Mouse (Mus musculus) MEL (cell line): ENCODE results near the gene Ms4a2. TPM values are rescaled to one million over a fixed set of nuclear protein-coding genes. Genes with fewer than 3 reads are reported as not detected.

ENCODE experiments used
- DNase-seq: peaks from one replicate; pipeline ENCODE4 v3.0.0; 2011; ENCODE audit warnings: low read depth, low spot score
- H3K27ac ChIP-seq: 2 replicates; pipeline ENCODE4 v1.5.1; 2012; ENCODE audit warnings: low read depth, mild to moderate bottlenecking, control low read depth, low read length, moderate library complexity; ENCODE audit not compliant: control insufficient read depth
- H3K27me3 ChIP-seq, 2 experiments: fragments of 150-350 bp in 1 of 2; sonication (generic) in 1 of 2; 2 replicates each; pipeline ENCODE4 v1.6.1; 2012; ENCODE audit warnings: low read length in 2 of 2, mild to moderate bottlenecking in 2 of 2, improper control_type of control experiment in 1 of 2, moderate library complexity in 1 of 2; ENCODE audit not compliant: insufficient read depth in 2 of 2, control insufficient read depth in 1 of 2
- H3K36me3 ChIP-seq, 2 experiments: 2 replicates each; pipeline ENCODE4 v1.6.1; 2012 to 2014; ENCODE audit warnings: low read length in 2 of 2, improper control_type of control experiment in 1 of 2, inconsistent platforms in 1 of 2, mild to moderate bottlenecking in 1 of 2; ENCODE audit not compliant: insufficient read depth in 2 of 2, control insufficient read depth in 1 of 2
- H3K4me1 ChIP-seq, 2 experiments: fragments of 150-350 bp in 1 of 2; sonication (generic) in 1 of 2; 2 replicates each; pipeline ENCODE4 v1.6.1; 2012; ENCODE audit warnings: low read length in 2 of 2, improper control_type of control experiment in 1 of 2, mild to moderate bottlenecking in 1 of 2; ENCODE audit not compliant: insufficient read depth in 2 of 2, control insufficient read depth in 1 of 2
- H3K4me3 ChIP-seq, 2 experiments: fragments of 150-350 bp in 1 of 2; sonication (generic) in 1 of 2; 2 replicates each; pipeline ENCODE4 v1.5.1; 2012; ENCODE audit warnings: low read depth in 2 of 2, low read length in 2 of 2, mild to moderate bottlenecking in 2 of 2, moderate library complexity in 2 of 2, control low read depth in 1 of 2, improper control_type of control experiment in 1 of 2; ENCODE audit not compliant: control insufficient read depth in 1 of 2, insufficient read depth in 1 of 2
- H3K79me2 ChIP-seq: 2 replicates; pipeline ENCODE4 v1.6.1; 2012; ENCODE audit warnings: mild to moderate bottlenecking, low read length, moderate library complexity; ENCODE audit not compliant: control insufficient read depth, poor library complexity, insufficient read depth
- H3K9ac ChIP-seq: 2 replicates; pipeline ENCODE4 v1.6.1; 2012; ENCODE audit warnings: low read depth, mild to moderate bottlenecking, control low read depth, low read length, moderate library complexity; ENCODE audit not compliant: control insufficient read depth, poor library complexity, severe bottlenecking
- H3K9me3 ChIP-seq: fragments of 150-350 bp; sonication (generic); replicated peaks from 2 replicates; pipeline ENCODE4 v1.6.1; 2012; ENCODE audit warnings: mild to moderate bottlenecking, low read length, improper control_type of control experiment, moderate library complexity; ENCODE audit not compliant: insufficient read depth
- BHLHE40 ChIP-seq: IDR thresholded peaks from 2 replicates; pipeline ENCODE4 v1.6.1; 2012; ENCODE audit warnings: low read depth, mild to moderate bottlenecking, inconsistent platforms, low read length, improper control_type of control experiment, borderline replicate concordance
- CHD1 ChIP-seq: IDR thresholded peaks from 2 replicates; pipeline ENCODE4 v1.6.1; 2012; ENCODE audit warnings: low read depth, mild to moderate bottlenecking, inconsistent platforms, low read length, improper control_type of control experiment
- CHD2 ChIP-seq: IDR thresholded peaks from 2 replicates; pipeline ENCODE4 v1.6.1; 2011; ENCODE audit warnings: low read length, improper control_type of control experiment
- EP300 ChIP-seq, 2 experiments: IDR thresholded peaks; 2 replicates each; pipeline ENCODE4 v1.6.1; 2011; ENCODE audit warnings: improper control_type of control experiment in 2 of 2, low read length in 2 of 2, low read depth in 1 of 2, mild to moderate bottlenecking in 1 of 2
- ETS1 ChIP-seq: IDR thresholded peaks from 2 replicates; pipeline ENCODE4 v1.6.1; 2012; ENCODE audit warnings: low read depth, mild to moderate bottlenecking, inconsistent platforms, low read length, improper control_type of control experiment, moderate library complexity
- GABPA ChIP-seq: IDR thresholded peaks from 2 replicates; pipeline ENCODE4 v1.6.1; 2012; ENCODE audit warnings: low read depth, mild to moderate bottlenecking, inconsistent platforms, low read length, improper control_type of control experiment, moderate library complexity
- GATA1 ChIP-seq: IDR thresholded peaks from 2 replicates; pipeline ENCODE4 v1.6.1; 2011; ENCODE audit warnings: low read depth, low read length, improper control_type of control experiment
- HCFC1 ChIP-seq: IDR thresholded peaks from 2 replicates; pipeline ENCODE4 v1.6.1; 2012; ENCODE audit warnings: low read depth, mild to moderate bottlenecking, inconsistent platforms, low read length, improper control_type of control experiment, moderate library complexity
- JUND ChIP-seq: IDR thresholded peaks from 2 replicates; pipeline ENCODE4 v1.6.1; 2011; ENCODE audit warnings: low read depth, mild to moderate bottlenecking, improper control_type of control experiment, low read length
- KAT2A ChIP-seq: conservative IDR thresholded peaks from 2 replicates; pipeline ENCODE4 v1.6.1; 2012; ENCODE audit warnings: low read depth, low read length, improper control_type of control experiment, inconsistent platforms
- MAFK ChIP-seq: IDR thresholded peaks from 2 replicates; pipeline ENCODE4 v1.6.1; 2011; ENCODE audit warnings: low read depth, mild to moderate bottlenecking, low read length, improper control_type of control experiment, borderline replicate concordance
- MAX ChIP-seq: IDR thresholded peaks from 2 replicates; pipeline ENCODE4 v1.6.1; 2011; ENCODE audit warnings: low read length, improper control_type of control experiment
- MEF2A ChIP-seq: IDR thresholded peaks from 2 replicates; pipeline ENCODE4 v1.6.1; 2014; ENCODE audit warnings: low read depth, mild to moderate bottlenecking, inconsistent platforms, low read length, improper control_type of control experiment; ENCODE audit not compliant: poor library complexity, insufficient replicate concordance, severe bottlenecking; ENCODE audit errors: extremely low read depth
- MXI1 ChIP-seq: IDR thresholded peaks from 2 replicates; pipeline ENCODE4 v1.6.1; 2011; ENCODE audit warnings: mild to moderate bottlenecking, low read depth, low read length, improper control_type of control experiment
- MYB ChIP-seq: IDR thresholded peaks from 2 replicates; pipeline ENCODE4 v1.6.1; 2011; ENCODE audit warnings: mild to moderate bottlenecking, low read depth, low read length, improper control_type of control experiment
- MYC ChIP-seq: IDR thresholded peaks from 2 replicates; pipeline ENCODE4 v1.6.1; 2011; ENCODE audit warnings: low read depth, mild to moderate bottlenecking, low read length, improper control_type of control experiment, moderate library complexity
- NELFE ChIP-seq: IDR thresholded peaks from 2 replicates; pipeline ENCODE4 v1.6.1; 2011; ENCODE audit warnings: low read depth, low read length, improper control_type of control experiment
- NRF1 ChIP-seq: IDR thresholded peaks from 2 replicates; pipeline ENCODE4 v1.6.1; 2014; ENCODE audit warnings: low read depth, mild to moderate bottlenecking, inconsistent platforms, low read length, improper control_type of control experiment, moderate library complexity; ENCODE audit not compliant: poor library complexity, insufficient read depth, severe bottlenecking
- POLR2AphosphoS2 ChIP-seq: IDR thresholded peaks from 2 replicates; pipeline ENCODE4 v1.6.1; 2011; ENCODE audit warnings: low read length, improper control_type of control experiment
- RAD21 ChIP-seq: IDR thresholded peaks from 2 replicates; pipeline ENCODE4 v1.6.1; 2011; ENCODE audit warnings: mild to moderate bottlenecking, low read depth, low read length, improper control_type of control experiment
- RCOR1 ChIP-seq: IDR thresholded peaks from 2 replicates; pipeline ENCODE4 v1.6.1; 2012; ENCODE audit warnings: low read depth, mild to moderate bottlenecking, inconsistent platforms, low read length, improper control_type of control experiment
- SIN3A ChIP-seq: IDR thresholded peaks from 2 replicates; pipeline ENCODE4 v1.6.1; 2012; ENCODE audit warnings: low read length, improper control_type of control experiment, inconsistent platforms
- SMC3 ChIP-seq: IDR thresholded peaks from 2 replicates; pipeline ENCODE4 v1.6.1; 2011; ENCODE audit warnings: low read depth, low read length, improper control_type of control experiment
- TAL1 ChIP-seq: IDR thresholded peaks from 2 replicates; pipeline ENCODE4 v1.6.1; 2012; ENCODE audit warnings: mild to moderate bottlenecking, inconsistent platforms, low read length, moderate library complexity, mixed read lengths
- TBP ChIP-seq: IDR thresholded peaks from 2 replicates; pipeline ENCODE4 v1.8.0; 2011; ENCODE audit warnings: low read depth, low read length, improper control_type of control experiment
- TCF12 ChIP-seq: IDR thresholded peaks from 2 replicates; pipeline ENCODE4 v1.6.1; 2014; ENCODE audit warnings: low read depth, mild to moderate bottlenecking, inconsistent platforms, low read length, improper control_type of control experiment, moderate library complexity
- ZC3H11A ChIP-seq: IDR thresholded peaks from 2 replicates; pipeline ENCODE4 v1.6.1; 2012; ENCODE audit warnings: low read depth, mild to moderate bottlenecking, inconsistent platforms, low read length, improper control_type of control experiment
- ZKSCAN1 ChIP-seq: IDR thresholded peaks from 2 replicates; pipeline ENCODE4 v1.6.1; 2012; ENCODE audit warnings: low read depth, mild to moderate bottlenecking, inconsistent platforms, low read length, improper control_type of control experiment, moderate library complexity
- ZMIZ1 ChIP-seq: IDR thresholded peaks from 2 replicates; pipeline ENCODE4 v1.6.1; 2012; ENCODE audit warnings: low read depth, mild to moderate bottlenecking, inconsistent platforms, low read length, improper control_type of control experiment, moderate library complexity
- ZNF384 ChIP-seq: IDR thresholded peaks from 2 replicates; pipeline ENCODE4 v1.6.1; 2012; ENCODE audit warnings: low read depth, mild to moderate bottlenecking, inconsistent platforms, low read length, improper control_type of control experiment
- polyA plus RNA-seq, 2 experiments: library from polyadenylated mRNA; stranded (reverse) in 1 of 2; unstranded in 1 of 2; fragments of >175 nt in 1 of 2; fragments of >200 nt in 1 of 2; gene quantifications; 2 replicates each; pipeline versions ENCODE4 v1.2.1 to v1.2.4; 2012; ENCODE audit warnings: low replicate concordance in 2 of 2, low read depth in 1 of 2; ENCODE audit not compliant: insufficient read length in 2 of 2, insufficient read depth in 1 of 2, missing spikeins in 1 of 2
- total RNA-seq: library from RNA; depleted of rRNA; stranded (reverse); fragments of 300-350 nt; gene quantifications from 2 replicates; pipeline ENCODE4 v1.2.3, GENCODE M21; 2012

Gene Ms4a2
- total and polyA plus RNA-seq, 3 experiments: 0.32 to 3.1 TPM; not detected in 1

- Histone ChIP-seq H3K9ac (peak overlapping the region; percentile 10; the same call in 1 of the 2 replicates), H3K27ac (peak overlapping the region; percentile 98), H3K27me3 (no peaks in the 10 kb centered on the region), H3K4me3 (peak overlapping the region in 1 of 2 experiments; percentile 45; a peak in 1 of 4 replicates), H3K4me1 (peaks cover 33 to 36% of the 10 kb centered on the region in 2 experiments), H3K36me3 (peaks cover 0 to 48% of the 10 kb centered on the region in 2 experiments; a peak in 2 of 4 replicates), H3K9me3 (no peaks in the 10 kb centered on the region), H3K79me2 (no peaks in the 10 kb centered on the region)
- TF ChIP-seq ETS1: 0 out of 2 replicates have a peak, but pooled peaks have one; percentile 27
- TF ChIP-seq MAX: no peak
- peak; percentile 7 to 65; a peak in 2 of 4 replicates for TF ChIP-seq EP300 (IDR thresholded peaks at IDR 0.05; ENCODE audit: low read depth in 1 of 2, low read length in 2 of 2)
- TF ChIP-seq TCF12: 0 out of 2 replicates have a peak, but pooled peaks have one; percentile 16
- TF ChIP-seq MXI1: no peak
- peak; percentile 62 for TF ChIP-seq ZNF384
- DNase-seq: peak; percentile 35
These were observed 8.7 kb downstream of the Ms4a2 start for GRCm38 (mm10) chr19:11614805-11615204.

DNA sequence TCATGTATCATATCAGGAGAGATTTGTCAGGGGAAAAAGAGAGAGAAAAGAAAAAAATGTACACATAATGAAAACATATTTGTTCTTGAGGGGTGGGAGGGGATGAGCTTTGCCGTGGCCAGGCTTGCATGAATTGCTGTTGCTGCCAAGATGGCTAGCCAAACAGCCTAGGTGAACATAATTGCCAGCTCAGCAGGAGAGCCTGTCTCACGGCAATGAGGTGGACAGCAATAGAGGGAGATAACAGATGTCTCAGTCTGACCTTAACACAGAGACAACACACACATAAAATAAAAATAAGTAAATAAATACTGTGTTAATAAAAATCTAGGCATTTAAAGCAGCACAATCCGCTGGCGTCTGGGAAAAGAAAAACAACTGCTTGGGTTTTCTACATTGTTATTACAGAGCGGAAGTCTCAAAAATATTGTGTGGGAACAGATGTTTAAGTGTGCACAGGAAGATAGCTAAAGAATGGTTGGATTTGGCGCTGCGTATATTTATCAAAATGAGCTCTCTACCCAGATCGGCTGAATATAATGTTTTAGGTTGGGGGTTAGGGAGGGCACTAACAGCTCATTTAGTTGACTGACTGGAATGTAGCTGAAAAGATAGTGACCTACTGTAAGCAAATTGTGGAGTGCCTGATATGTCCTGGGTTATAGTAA is 9.6 kb downstream of the Ms4a2 start:
- Histone ChIP-seq H3K79me2 (no peaks in the 10 kb centered on the region), H3K4me1 (peaks cover 32 to 36% of the 10 kb centered on the region in 2 experiments), H3K36me3 (peaks cover 0 to 48% of the 10 kb centered on the region in 2 experiments; a peak in 2 of 4 replicates), H3K9me3 (no peaks in the 10 kb centered on the region), H3K4me3 (peak overlapping the region; percentile 34 to 45), H3K27me3 (no peaks in the 10 kb centered on the region), H3K27ac (peak overlapping the region; percentile 98), H3K9ac (peak overlapping the region; percentile 66)
- DNase-seq: peak; percentile 76
- TF ChIP-seq POLR2AphosphoS2 (no peak), ZNF384 (no peak), MYC (no peak), KAT2A (no peak), RCOR1 (peak; percentile 65; the same call in 1 of the 2 replicates), CHD1 (no peak), EP300 (IDR thresholded peaks at IDR 0.05; ENCODE audit: low read depth in 1 of 2, low read length in 2 of 2) (peak; percentile 51 to 67; a peak in 3 of 4 replicates), GATA1 (peak; percentile 55), NELFE (no peak), CHD2 (no peak), JUND (no peak), ZC3H11A (no peak), HCFC1 (0 out of 2 replicates have a peak, but pooled peaks have one; percentile 5), GABPA (no peak), TBP (peak; percentile 37; the same call in 1 of the 2 replicates), TAL1 (peak; percentile 68), BHLHE40 (0 out of 2 replicates have a peak, but pooled peaks have one; percentile 17), ZMIZ1 (no peak), MYB (no peak), MEF2A (no peak), ZKSCAN1 (no peak), NRF1 (no peak), RAD21 (no peak), SIN3A (peak; percentile 47; the same call in 1 of the 2 replicates), MAX (0 out of 2 replicates have a peak, but pooled peaks have one; percentile 4), MAFK (no peak), SMC3 (no peak)
